Comparison of ENCODE assay signal across 27 mouse cellular contexts in the genomic region with DNA sequence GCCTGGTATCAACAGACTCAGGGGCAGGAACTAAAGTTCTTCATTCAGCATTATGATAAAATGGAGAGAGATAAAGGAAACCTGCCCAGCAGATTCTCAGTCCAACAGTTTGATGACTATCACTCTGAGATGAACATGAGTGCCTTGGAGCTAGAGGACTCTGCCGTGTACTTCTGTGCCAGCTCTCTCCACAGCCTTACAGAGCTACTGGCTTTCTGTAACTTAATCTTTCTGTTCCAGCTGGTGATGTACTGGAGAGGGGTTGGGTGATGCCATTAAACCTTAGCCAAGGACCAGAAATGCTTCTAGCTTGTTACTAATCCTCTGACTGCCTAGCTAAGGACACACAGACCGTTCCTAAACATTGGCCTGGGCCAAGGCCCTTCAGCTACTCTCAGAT.
A peak's percentile ranks its signal among the peaks of the same experiment; 100 is the strongest.
DNase-seq lines count a peak whose midpoint lies in the region; ATAC-seq and TF ChIP-seq lines count a peak whose summit lies in the region.
"Had no signal": no experiment of that assay in that cellular context is flagged by ENCODE, and none has a peak within 500 bp of the region (broad histone marks: within the 10 kb centered on the region; RNA-seq: fewer than 3 reads in every experiment).

No protein-coding gene starts in this region.

- H3K27me3 ChIP-seq in heart, embryonic 15.5 days: no peaks in the 10 kb centered on the region
- H3K27me3 ChIP-seq in heart, adult 2 months (ENCODE audit: control insufficient read depth, insufficient read depth, low read length): no peaks in the 10 kb centered on the region
- no peaks in the 10 kb centered on the region; the same call in 1 of the 2 replicates for H3K27me3 ChIP-seq in spleen, adult 2 months (ENCODE audit: control insufficient read depth, insufficient read depth, low read length)
- H3K27me3 ChIP-seq: CH12.LX; embryonic facial prominence, embryonic 13.5 days; hindbrain, embryonic 12.5 days; limb, embryonic 13.5 days; neural tube, embryonic 13.5 days had no signal

- no peaks in the 10 kb centered on the region for H3K9me3 ChIP-seq in heart, embryonic 15.5 days (replicated peaks)
- H3K9me3 ChIP-seq: embryonic facial prominence, embryonic 13.5 days; G1E; heart, embryonic 10.5 days; hindbrain, embryonic 12.5 days; limb, embryonic 13.5 days; neural tube, embryonic 13.5 days had no signal

- WGBS in heart, embryonic 15.5 days: 68% methylated on average over 2 of the region's 2 CpGs
- WGBS in heart, adult 2 months: 55% methylated on average over 2 of the region's 2 CpGs
- WGBS in spleen, adult 2 months: 70% methylated on average over 2 of the region's 2 CpGs

- no peak overlapping the region for H3K27ac ChIP-seq in heart, embryonic 15.5 days
- H3K27ac ChIP-seq in heart, adult 2 months: no peak overlapping the region
- H3K27ac ChIP-seq in spleen, adult 2 months (ENCODE audit: insufficient read depth, low read length): peak overlapping the region; percentile 77; the same call in 1 of the 2 replicates
- H3K27ac ChIP-seq: embryonic facial prominence, embryonic 13.5 days; gastrocnemius, adult 2 months; heart, embryonic 10.5 days; hindbrain, embryonic 12.5 days; kidney, postnatal 0 days; limb, embryonic 13.5 days; neural tube, embryonic 13.5 days had no signal

- no peaks in the 10 kb centered on the region for H3K36me3 ChIP-seq in heart, embryonic 15.5 days
- H3K36me3 ChIP-seq in heart, adult 2 months (ENCODE audit: control insufficient read depth, insufficient read depth, low read length): no peaks in the 10 kb centered on the region
- H3K36me3 ChIP-seq in spleen, adult 2 months (ENCODE audit: control insufficient read depth, insufficient read depth, low read length): no peaks in the 10 kb centered on the region
- H3K36me3 ChIP-seq: embryonic facial prominence, embryonic 13.5 days; G1E; heart, embryonic 10.5 days; hindbrain, embryonic 12.5 days; limb, embryonic 13.5 days; neural tube, embryonic 13.5 days had no signal

- no peak overlapping the region for H3K9ac ChIP-seq in heart, embryonic 15.5 days
- no peak overlapping the region for H3K9ac ChIP-seq in heart, adult 2 months (ENCODE audit: low read depth, low read length)
- H3K9ac ChIP-seq: embryonic facial prominence, embryonic 13.5 days; hindbrain, embryonic 12.5 days; limb, embryonic 13.5 days; neural tube, embryonic 13.5 days had no signal

- ATAC-seq in heart, embryonic 15.5 days (replicated peaks; ENCODE audit: insufficient number of reproducible peaks, insufficient read depth, low FRiP score, low read depth): no peak
- no peak for ATAC-seq in erythroblast, adult 5-6 weeks (replicated peaks; ENCODE audit: low FRiP score, poor library complexity, severe bottlenecking)
- ATAC-seq: forebrain, embryonic 14.5 days; Patski had no signal

- H3K79me2 ChIP-seq in heart, adult 2 months (replicated peaks; ENCODE audit: control insufficient read depth, insufficient read depth, low read length): no peaks in the 10 kb centered on the region

- H3K4me3 ChIP-seq in heart, embryonic 15.5 days: peak overlapping the region; percentile 4; the same call in 1 of the 2 replicates
- no peak overlapping the region for H3K4me3 ChIP-seq in heart, adult 2 months
- peak overlapping the region; percentile 33; the same call in 1 of the 2 replicates for H3K4me3 ChIP-seq in spleen, adult 2 months (ENCODE audit: extremely low read depth, insufficient read depth, insufficient read length)
- H3K4me3 ChIP-seq: embryonic facial prominence, embryonic 13.5 days; gastrocnemius, adult 2 months; heart, embryonic 10.5 days; hindbrain, embryonic 12.5 days; limb, embryonic 13.5 days; myocyte; neural tube, embryonic 13.5 days had no signal

- TF ChIP-seq CTCF in heart, adult 2 months (IDR thresholded peaks at IDR 0.05): no peak
- no peak for TF ChIP-seq CTCF in spleen, adult 2 months (IDR thresholded peaks at IDR 0.05; ENCODE audit: extremely low read depth, insufficient read depth, insufficient read length, insufficient replicate concordance)

- no peak for DNase-seq in heart, adult 2 months
- no peak for DNase-seq in spleen, adult 2 months (ENCODE audit: low read depth in 1 of 2, low spot score in 2 of 2)
- DNase-seq in spleen, postnatal 36 days (ENCODE audit: low spot score in 2 of 2): no peak
- DNase-seq in induced T-regulatory cell, adult 2 months (ENCODE audit: low read depth): peak; percentile 45
- DNase-seq in thymus, postnatal 4 days: peak; percentile 29
- DNase-seq: adrenal gland, adult 8-10 months; cerebellum, adult 11-12 months; cerebellum, postnatal 14 days; gastrocnemius, adult 2 months; kidney, adult 11 months; layer of hippocampus, adult 9-11 months; lung, adult 2 months; lung, postnatal 14 days; right cerebral cortex, postnatal 4 days had no signal

- no peak overlapping the region for H3K4me2 ChIP-seq in heart, embryonic 15.5 days
- H3K4me2 ChIP-seq: embryonic facial prominence, embryonic 13.5 days; hindbrain, embryonic 12.5 days; limb, embryonic 13.5 days had no signal

- no peak for TF ChIP-seq EP300 in heart, adult 2 months (IDR thresholded peaks at IDR 0.05; ENCODE audit: insufficient read depth, low read depth, low read length)

- H3K4me1 ChIP-seq in heart, embryonic 15.5 days (replicated peaks): no peaks in the 10 kb centered on the region
- no peaks in the 10 kb centered on the region for H3K4me1 ChIP-seq in heart, adult 2 months (ENCODE audit: control insufficient read depth, insufficient read depth, low read length)
- no peaks in the 10 kb centered on the region; the same call in 1 of the 2 replicates for H3K4me1 ChIP-seq in spleen, adult 2 months (ENCODE audit: control insufficient read depth, insufficient read depth, insufficient read length)
- H3K4me1 ChIP-seq: embryonic facial prominence, embryonic 13.5 days; heart, embryonic 10.5 days; limb, embryonic 13.5 days; neural tube, embryonic 13.5 days had no signal

- no peak for TF ChIP-seq POLR2A in heart, adult 2 months (IDR thresholded peaks at IDR 0.05; ENCODE audit: insufficient read depth, low read depth, low read length)
- no peak for TF ChIP-seq POLR2A in spleen, adult 2 months (IDR thresholded peaks at IDR 0.05; ENCODE audit: low read depth, low read length)

- intact Hi-C loops in heart, adult 2 months (cut with DNase I): no loop called here

Comparison
In these comparisons a context has a peak if more than half of its experiments do, and no peak if none do; other contexts are left out.
1. DNase-seq: peak in induced T-regulatory cell, adult 2 months (single experiment) and thymus, postnatal 4 days (single experiment); none in heart, adult 2 months (0 of 2), spleen, adult 2 months (0 of 2) and spleen, postnatal 36 days (0 of 2).